Mouse (Mus musculus): ENCODE measurements around the gene Plppr4. TPM values are rescaled to one million over a fixed set of nuclear protein-coding genes. Genes with fewer than 3 reads are reported as not detected.

The Plppr4 gene
- 1.6 TPM in 2 replicates for polyA plus RNA-seq (2014; fragmentation: Nextera tagmentation; extraction: Ambion mirVana)

GRCm38 (mm10) chr3:117360528-117360927, at the start of gene Plppr4:
Gene Plppr4 (minus strand): TSS chr3:117360876.
- Histone ChIP-seq H3K4me2 (ENCODE audit: low read depth, low read length) (peak within 1 kb of the TSS; percentile 89), H3K36me3 (ENCODE audit: control insufficient read depth, insufficient read depth, low read length) (no peaks in the 10 kb centered on the region), H3K27ac (replicated peaks; ENCODE audit: low read depth, low read length) (no peak within 1 kb of the TSS), H3K4me1 (ENCODE audit: control insufficient read depth, insufficient read depth, low read length) (peaks cover 10% of the 10 kb centered on the region; the same call in 1 of the 2 replicates), H3K9ac (ENCODE audit: low read depth, low read length) (peak within 1 kb of the TSS; percentile 65), H3K9me3 (ENCODE audit: control insufficient read depth, low read length) (no peaks in the 10 kb centered on the region), H3K4me3 (ENCODE audit: low read depth, low read length) (peak within 1 kb of the TSS; percentile 51), H3K27me3 (replicated peaks; ENCODE audit: control insufficient read depth, insufficient read depth, low read length) (0 out of 2 replicates have a peak, but pooled peaks cover 4% of the 10 kb centered on the region)
- 32% methylated on average over 5 of the region's 5 CpGs for WGBS
- DNase-seq (ENCODE audit: low spot score) = peak; percentile 8
- peak; percentile 31; the same call in 1 of the 2 replicates for ATAC-seq (ENCODE audit: low read depth)

GRCm38 (mm10) chr3:117405821-117406220, 45.1 kb upstream of the Plppr4 start:
- ATAC-seq (ENCODE audit: low read depth) = no peak

DNA sequence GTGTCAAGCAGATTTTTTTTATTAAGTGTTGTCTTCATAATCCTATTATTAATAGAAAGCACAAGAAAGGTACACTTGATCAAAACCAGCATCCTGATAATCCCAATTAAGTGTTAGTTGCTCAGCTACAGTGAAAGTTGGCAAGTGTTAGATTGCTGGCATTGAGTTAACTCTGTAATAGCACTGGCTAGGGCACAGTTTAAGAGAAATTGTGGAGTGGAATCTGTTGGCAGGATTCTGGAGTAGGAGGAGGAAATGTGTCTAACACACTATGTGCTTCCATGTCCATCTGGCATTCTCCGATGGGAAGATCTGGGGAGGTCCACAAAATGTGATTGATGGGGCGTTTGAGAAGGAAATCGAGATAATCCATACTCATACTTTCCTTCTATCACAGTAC, 43.1 kb upstream of the Plppr4 start:
- H3K9ac ChIP-seq (ENCODE audit: low read depth, low read length) = no peak overlapping the region
- no peaks in the 10 kb centered on the region for H3K27me3 ChIP-seq (replicated peaks; ENCODE audit: control insufficient read depth, insufficient read depth, low read length)
- H3K36me3 ChIP-seq (ENCODE audit: control insufficient read depth, insufficient read depth, low read length) = no peaks in the 10 kb centered on the region
- H3K4me2 ChIP-seq (ENCODE audit: low read depth, low read length) = no peak overlapping the region
- no peaks in the 10 kb centered on the region for H3K9me3 ChIP-seq (ENCODE audit: control insufficient read depth, low read length)
- no peaks in the 10 kb centered on the region for H3K4me1 ChIP-seq (ENCODE audit: control insufficient read depth, insufficient read depth, low read length)
- ATAC-seq (ENCODE audit: low read depth) (no peak), DNase-seq (ENCODE audit: low spot score) (no peak)
- WGBS = 78% methylated on average over 3 of the region's 3 CpGs
- H3K27ac ChIP-seq (replicated peaks; ENCODE audit: low read depth, low read length) = no peak overlapping the region
- H3K4me3 ChIP-seq (ENCODE audit: low read depth, low read length) = no peak overlapping the region

More at GRCm38 (mm10) chr3:117405821-117406220, 45.1 kb upstream of the Plppr4 start:
- 87% methylated on average over 2 of the region's 2 CpGs for WGBS
- H3K4me3 ChIP-seq (ENCODE audit: low read depth, low read length) = no peak overlapping the region
- no peak overlapping the region for H3K27ac ChIP-seq (replicated peaks; ENCODE audit: low read depth, low read length)
- no peaks in the 10 kb centered on the region for H3K9me3 ChIP-seq (ENCODE audit: control insufficient read depth, low read length)
- H3K9ac ChIP-seq (ENCODE audit: low read depth, low read length) = no peak overlapping the region
- H3K4me1 ChIP-seq (ENCODE audit: control insufficient read depth, insufficient read depth, low read length) = no peaks in the 10 kb centered on the region
- no peaks in the 10 kb centered on the region for H3K27me3 ChIP-seq (replicated peaks; ENCODE audit: control insufficient read depth, insufficient read depth, low read length)
- no peaks in the 10 kb centered on the region for H3K36me3 ChIP-seq (ENCODE audit: control insufficient read depth, insufficient read depth, low read length)
- DNase-seq (ENCODE audit: low spot score) = no peak
- no peak overlapping the region for H3K4me2 ChIP-seq (ENCODE audit: low read depth, low read length)

DNA sequence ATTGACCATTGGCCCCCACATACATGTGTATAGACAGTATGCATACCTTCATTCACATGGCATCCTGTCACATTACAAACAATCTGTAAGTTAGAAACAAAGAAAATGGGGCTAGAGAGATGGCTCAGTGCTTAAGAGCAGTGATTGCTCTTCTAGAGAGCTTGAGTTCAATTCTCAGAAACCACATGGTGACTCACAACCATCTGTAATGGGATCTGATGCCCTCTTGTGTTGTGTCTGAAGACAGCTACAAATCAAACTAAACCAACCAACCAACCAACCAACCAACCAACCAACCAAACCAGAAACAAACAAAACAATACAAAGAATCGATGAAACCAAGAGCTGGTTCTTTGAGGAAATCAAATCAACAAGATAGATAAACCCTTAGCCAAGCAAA, 5.4 kb upstream of the Plppr4 start:
- Histone ChIP-seq H3K4me1 (ENCODE audit: control insufficient read depth, insufficient read depth, low read length) (no peaks in the 10 kb centered on the region), H3K27ac (replicated peaks; ENCODE audit: low read depth, low read length) (no peak overlapping the region), H3K9me3 (ENCODE audit: control insufficient read depth, low read length) (no peaks in the 10 kb centered on the region), H3K27me3 (replicated peaks; ENCODE audit: control insufficient read depth, insufficient read depth, low read length) (no peaks in the 10 kb centered on the region), H3K4me3 (ENCODE audit: low read depth, low read length) (no peak overlapping the region), H3K4me2 (ENCODE audit: low read depth, low read length) (no peak overlapping the region), H3K36me3 (ENCODE audit: control insufficient read depth, insufficient read depth, low read length) (no peaks in the 10 kb centered on the region), H3K9ac (ENCODE audit: low read depth, low read length) (no peak overlapping the region)
- WGBS = 87% methylated on average over 1 of the region's 1 CpGs
- ATAC-seq (ENCODE audit: low read depth) (no peak), DNase-seq (ENCODE audit: low spot score) (no peak)

- Histone ChIP-seq H3K27ac (replicated peaks; ENCODE audit: low read depth, low read length) (no peak overlapping the region), H3K9ac (ENCODE audit: low read depth, low read length) (peak overlapping the region; percentile 65), H3K4me3 (ENCODE audit: low read depth, low read length) (peak overlapping the region; percentile 51), H3K4me1 (ENCODE audit: control insufficient read depth, insufficient read depth, low read length) (peaks cover 10% of the 10 kb centered on the region; the same call in 1 of the 2 replicates), H3K27me3 (replicated peaks; ENCODE audit: control insufficient read depth, insufficient read depth, low read length) (0 out of 2 replicates have a peak, but pooled peaks cover 4% of the 10 kb centered on the region), H3K4me2 (ENCODE audit: low read depth, low read length) (peak overlapping the region; percentile 89), H3K36me3 (ENCODE audit: control insufficient read depth, insufficient read depth, low read length) (no peaks in the 10 kb centered on the region), H3K9me3 (ENCODE audit: control insufficient read depth, low read length) (no peaks in the 10 kb centered on the region)
- WGBS = 2% methylated on average over 37 of the region's 46 CpGs
- DNase-seq (ENCODE audit: low spot score) (peak; percentile 56), ATAC-seq (ENCODE audit: low read depth) (peak; percentile 83)
These were observed 772 bp downstream of the Plppr4 start for GRCm38 (mm10) chr3:117359686-117360521.

GRCm38 (mm10) chr3:117358981-117359628, 1.6 kb downstream of the Plppr4 start:
- Histone ChIP-seq H3K27ac (replicated peaks; ENCODE audit: low read depth, low read length) (no peak overlapping the region), H3K4me2 (ENCODE audit: low read depth, low read length) (peak overlapping the region; percentile 89; the same call in 1 of the 2 replicates), H3K36me3 (ENCODE audit: control insufficient read depth, insufficient read depth, low read length) (no peaks in the 10 kb centered on the region), H3K9ac (ENCODE audit: low read depth, low read length) (no peak overlapping the region), H3K9me3 (ENCODE audit: control insufficient read depth, low read length) (no peaks in the 10 kb centered on the region), H3K27me3 (replicated peaks; ENCODE audit: control insufficient read depth, insufficient read depth, low read length) (0 out of 2 replicates have a peak, but pooled peaks cover 4% of the 10 kb centered on the region), H3K4me1 (ENCODE audit: control insufficient read depth, insufficient read depth, low read length) (peaks cover 10% of the 10 kb centered on the region; the same call in 1 of the 2 replicates), H3K4me3 (ENCODE audit: low read depth, low read length) (peak overlapping the region; percentile 51)
- ATAC-seq (ENCODE audit: low read depth) = no peak
- no peak for DNase-seq (ENCODE audit: low spot score)
- WGBS = 87% methylated on average over 5 of the region's 5 CpGs

GRCm38 (mm10) chr3:117357367-117357766, 3.3 kb downstream of the Plppr4 start:
- no peak overlapping the region for H3K4me3 ChIP-seq (ENCODE audit: low read depth, low read length)
- no peak overlapping the region for H3K27ac ChIP-seq (replicated peaks; ENCODE audit: low read depth, low read length)
- ATAC-seq (ENCODE audit: low read depth) (no peak), DNase-seq (ENCODE audit: low spot score) (no peak)
- 0 out of 2 replicates have a peak, but pooled peaks cover 4% of the 10 kb centered on the region for H3K27me3 ChIP-seq (replicated peaks; ENCODE audit: control insufficient read depth, insufficient read depth, low read length)
- no peaks in the 10 kb centered on the region for H3K9me3 ChIP-seq (ENCODE audit: control insufficient read depth, low read length)
- no peaks in the 10 kb centered on the region for H3K36me3 ChIP-seq (ENCODE audit: control insufficient read depth, insufficient read depth, low read length)
- no peak overlapping the region for H3K9ac ChIP-seq (ENCODE audit: low read depth, low read length)
- WGBS = 69% methylated on average over 3 of the region's 3 CpGs
- no peak overlapping the region for H3K4me2 ChIP-seq (ENCODE audit: low read depth, low read length)
- peaks cover 10% of the 10 kb centered on the region; the same call in 1 of the 2 replicates for H3K4me1 ChIP-seq (ENCODE audit: control insufficient read depth, insufficient read depth, low read length)

DNA sequence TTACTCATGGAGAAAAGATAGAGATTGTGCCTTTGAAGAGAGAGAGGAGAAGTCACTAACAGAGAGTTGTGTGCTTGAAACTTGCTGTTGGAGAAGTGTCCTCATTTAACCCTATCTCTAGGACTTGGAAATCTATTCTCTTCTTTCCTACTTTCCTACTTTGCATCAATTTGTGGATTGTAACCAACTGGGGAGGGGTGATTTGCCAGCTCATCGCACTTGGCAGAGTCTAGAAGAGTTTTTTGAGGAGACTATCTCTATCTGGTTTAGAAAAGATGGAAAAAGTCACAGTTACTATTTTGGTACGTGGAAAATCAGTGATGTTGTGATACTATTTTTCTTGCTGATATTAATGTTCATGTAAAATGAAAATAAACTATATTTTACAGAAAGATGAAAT, 6.7 kb downstream of the Plppr4 start:
- no peaks in the 10 kb centered on the region for H3K36me3 ChIP-seq (ENCODE audit: control insufficient read depth, insufficient read depth, low read length)
- H3K27me3 ChIP-seq (replicated peaks; ENCODE audit: control insufficient read depth, insufficient read depth, low read length) = no peaks in the 10 kb centered on the region
- H3K27ac ChIP-seq (replicated peaks; ENCODE audit: low read depth, low read length) = no peak overlapping the region
- DNase-seq (ENCODE audit: low spot score) (no peak), ATAC-seq (ENCODE audit: low read depth) (no peak)
- H3K4me2 ChIP-seq (ENCODE audit: low read depth, low read length) = no peak overlapping the region
- 82% methylated on average over 2 of the region's 2 CpGs for WGBS
- H3K9ac ChIP-seq (ENCODE audit: low read depth, low read length) = no peak overlapping the region
- no peaks in the 10 kb centered on the region for H3K9me3 ChIP-seq (ENCODE audit: control insufficient read depth, low read length)
- no peak overlapping the region for H3K4me3 ChIP-seq (ENCODE audit: low read depth, low read length)
- H3K4me1 ChIP-seq (ENCODE audit: control insufficient read depth, insufficient read depth, low read length) = no peaks in the 10 kb centered on the region

Data from embryonic facial prominence, embryonic 14.5 days (tissue).